Mouse (Mus musculus): Measurements from ENCODE around the gene Fkbp5.

DNA sequence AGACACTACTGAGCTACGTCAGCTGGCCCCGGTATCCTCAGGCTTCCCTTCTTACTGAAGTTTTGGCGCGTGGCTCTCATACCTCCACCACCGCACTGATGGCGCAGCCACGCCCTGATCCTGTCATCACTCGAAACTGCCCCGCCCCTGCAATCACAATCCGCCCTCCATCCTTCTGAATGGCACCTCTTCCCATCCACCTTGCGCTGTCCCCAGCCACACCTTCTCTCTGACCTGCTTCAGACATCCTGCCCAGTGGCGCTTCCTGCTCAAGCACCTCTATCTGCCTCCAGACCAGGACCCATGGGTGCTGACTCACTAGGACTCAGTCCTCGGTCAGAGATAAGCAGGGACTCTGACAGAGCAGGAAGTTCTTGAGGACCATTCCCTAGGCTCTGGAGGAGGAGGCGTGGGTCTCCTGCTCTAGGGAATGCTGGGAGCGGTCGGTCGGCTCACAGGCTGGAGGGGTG lies 141.7 kb downstream of the Fkbp5 start:
- no peak for TF ChIP-seq CTCF (IDR thresholded peaks at IDR 0.05; ENCODE audit: low read depth)
- no peak for TF ChIP-seq EP300 (IDR thresholded peaks at IDR 0.05; ENCODE audit: low read depth)
